Mouse (Mus musculus): ENCODE measurements around the gene Lpgat1. TPM values are rescaled to one million over a fixed set of nuclear protein-coding genes. Genes with fewer than 3 reads are reported as not detected.

The Lpgat1 gene
- total RNA-seq, 1 experiment from 2014 or later, result 24.0 TPM

DNA sequence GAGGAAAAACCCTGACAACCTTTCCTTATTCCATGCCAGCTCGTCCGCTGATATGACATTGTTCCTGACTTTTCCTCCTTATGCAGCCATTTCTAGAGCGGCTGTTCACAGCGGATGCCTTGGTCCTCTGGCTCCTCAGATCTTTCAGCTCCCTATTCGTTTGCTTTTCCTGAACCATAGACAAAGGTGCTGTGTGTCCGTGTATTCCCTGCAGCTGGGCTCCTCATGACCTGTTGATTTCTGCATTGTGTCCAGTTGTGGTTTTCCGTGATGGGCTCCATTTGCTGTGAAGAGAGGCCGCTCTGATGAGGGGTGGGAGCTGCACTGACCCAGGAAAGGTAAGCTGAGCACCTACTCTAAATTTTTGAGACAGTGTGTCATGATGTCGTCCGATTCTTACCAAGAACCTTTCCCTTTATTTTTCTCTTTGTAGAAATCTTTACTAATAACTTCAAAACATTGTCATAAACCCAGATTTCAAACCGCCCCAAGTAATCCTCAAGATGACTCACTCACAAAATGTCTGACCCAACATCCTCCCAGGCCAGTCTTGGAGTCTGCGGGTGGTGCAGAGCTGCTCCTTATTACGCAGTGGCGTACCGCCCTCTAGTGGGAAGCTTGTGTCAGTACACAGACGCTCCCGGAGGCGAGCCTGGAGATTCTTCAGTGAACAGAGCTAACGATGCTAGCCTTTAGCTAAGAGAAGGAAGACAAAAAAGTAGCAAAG, 99.9 kb downstream of the Lpgat1 start:
- ATAC-seq (replicated peaks in 1 of 2; ENCODE audit: insufficient read depth in 1 of 2, low FRiP score in 2 of 2, low TSS enrichment in 1 of 2, low read depth in 1 of 2, poor library complexity in 2 of 2, severe bottlenecking in 2 of 2), result peak; percentile 74 to 78

DNA sequence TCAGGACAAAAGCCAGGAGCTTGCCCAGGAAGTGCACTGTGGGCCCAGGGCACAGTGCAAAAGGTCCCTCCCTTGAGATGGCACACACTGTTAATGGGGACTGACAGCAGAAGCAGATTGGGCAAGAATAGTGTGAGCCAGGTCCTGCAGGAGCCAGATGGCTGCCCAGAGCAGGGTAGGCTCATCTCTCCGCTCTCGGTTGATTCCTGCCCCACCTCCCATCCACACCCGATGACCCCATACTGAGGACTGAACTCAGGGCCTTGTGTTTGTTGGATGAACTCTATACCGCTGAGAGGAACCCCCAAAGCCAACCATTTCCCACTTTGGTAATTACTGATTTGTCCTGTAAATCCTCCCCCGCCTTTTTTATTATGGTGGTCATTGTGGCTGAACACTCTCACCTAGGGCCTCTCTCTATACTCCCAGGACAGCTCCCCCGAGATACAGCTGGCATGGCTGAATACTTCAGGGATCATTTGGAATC, 100.6 kb downstream of the Lpgat1 start:
- peak in 1 of 2 experiments; percentile 8; a peak in 1 of 4 replicates for ATAC-seq (replicated peaks in 1 of 2; ENCODE audit: insufficient read depth in 1 of 2, low FRiP score in 2 of 2, low TSS enrichment in 1 of 2, low read depth in 1 of 2, poor library complexity in 2 of 2, severe bottlenecking in 2 of 2)

DNA sequence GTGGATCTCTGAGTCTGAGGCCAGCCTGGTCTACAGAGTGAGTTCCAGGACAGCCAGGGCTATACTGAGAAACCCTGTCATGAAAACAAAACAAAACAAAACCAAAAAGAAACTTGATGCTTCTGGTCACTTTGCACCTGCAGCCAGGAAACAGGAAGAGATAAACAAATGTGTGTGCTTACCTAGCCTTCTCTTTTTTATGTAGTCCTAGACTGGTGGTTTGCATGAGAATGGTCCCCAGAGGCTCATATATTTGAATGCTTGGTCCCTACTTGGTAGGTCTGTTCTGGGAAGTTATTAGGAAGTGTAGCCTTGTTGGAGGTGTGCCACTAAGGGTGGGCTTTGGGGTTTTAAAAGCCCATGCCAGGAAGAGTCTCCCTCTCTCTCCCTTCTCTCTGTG, 101.4 kb downstream of the Lpgat1 start:
- ATAC-seq (replicated peaks in 1 of 2; ENCODE audit: insufficient read depth in 1 of 2, low FRiP score in 2 of 2, low TSS enrichment in 1 of 2, low read depth in 1 of 2, poor library complexity in 2 of 2, severe bottlenecking in 2 of 2), result no peak

DNA sequence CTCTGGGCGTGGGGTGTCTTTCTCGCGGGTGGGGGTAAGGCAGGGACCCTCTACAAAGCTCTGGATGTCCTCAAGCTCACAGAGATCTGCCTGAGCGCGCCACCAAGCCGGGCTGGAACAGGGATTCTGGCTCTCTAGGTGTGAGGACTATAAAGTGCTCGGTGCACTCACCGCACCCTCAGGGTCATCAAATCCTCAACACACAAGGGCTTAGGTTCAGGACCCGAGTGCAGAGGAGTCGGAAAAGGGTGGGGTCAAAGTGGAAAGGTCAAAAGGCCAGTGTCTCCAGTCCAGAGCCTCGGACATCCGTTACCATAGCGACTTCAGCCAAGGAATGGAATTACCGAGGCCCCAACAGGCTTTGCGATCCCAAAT, 103.3 kb downstream of the Lpgat1 start:
- ATAC-seq (replicated peaks in 1 of 2; ENCODE audit: insufficient read depth in 1 of 2, low FRiP score in 2 of 2, low TSS enrichment in 1 of 2, low read depth in 1 of 2, poor library complexity in 2 of 2, severe bottlenecking in 2 of 2), result peak in 1 of 2 experiments; percentile 3; a peak in 1 of 4 replicates

DNA sequence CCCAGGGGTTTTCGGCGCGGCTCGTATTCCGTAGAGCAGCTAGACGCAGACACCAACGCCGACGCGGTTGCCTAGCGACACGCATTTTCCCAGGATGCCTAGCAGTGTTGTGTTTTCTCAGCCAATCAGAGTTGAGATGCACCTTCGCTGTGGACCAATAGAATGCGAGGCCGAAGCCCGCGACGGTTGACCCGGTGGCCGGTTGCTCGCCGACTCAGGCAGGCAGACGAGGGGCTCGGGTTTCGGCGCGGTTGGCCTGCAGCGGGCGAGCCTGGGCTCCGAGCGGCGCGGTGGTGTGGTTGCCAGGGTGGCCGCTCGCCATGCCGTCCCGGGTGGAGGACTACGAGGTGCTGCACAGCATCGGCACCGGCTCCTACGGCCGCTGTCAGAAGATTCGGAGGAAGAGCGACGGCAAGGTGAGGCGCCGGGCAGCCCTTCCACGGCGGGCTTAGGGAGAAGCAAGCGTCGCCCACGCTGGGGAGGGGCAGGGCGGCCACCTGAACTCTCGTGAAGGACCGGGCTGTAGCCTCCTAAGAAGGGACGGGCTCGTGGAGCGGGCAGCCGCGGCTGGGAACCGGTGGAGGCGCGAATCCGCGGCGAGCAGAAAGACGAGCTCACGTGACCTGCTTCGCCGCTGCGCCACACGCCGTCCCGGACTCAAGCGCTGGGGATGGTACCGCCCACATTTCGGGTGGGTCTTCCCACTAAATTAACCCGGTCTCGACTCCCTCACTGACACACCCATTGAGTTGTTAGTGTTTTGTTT, 103.9 kb downstream of the Lpgat1 start, which contains the start of gene Nek2:
TSS of gene Nek2 (plus strand) at position 119 of the 766 bp plus-strand sequence.
- ATAC-seq (replicated peaks in 1 of 2; ENCODE audit: insufficient read depth in 1 of 2, low FRiP score in 2 of 2, low TSS enrichment in 1 of 2, low read depth in 1 of 2, poor library complexity in 2 of 2, severe bottlenecking in 2 of 2), result peak; percentile 93 to 94

DNA sequence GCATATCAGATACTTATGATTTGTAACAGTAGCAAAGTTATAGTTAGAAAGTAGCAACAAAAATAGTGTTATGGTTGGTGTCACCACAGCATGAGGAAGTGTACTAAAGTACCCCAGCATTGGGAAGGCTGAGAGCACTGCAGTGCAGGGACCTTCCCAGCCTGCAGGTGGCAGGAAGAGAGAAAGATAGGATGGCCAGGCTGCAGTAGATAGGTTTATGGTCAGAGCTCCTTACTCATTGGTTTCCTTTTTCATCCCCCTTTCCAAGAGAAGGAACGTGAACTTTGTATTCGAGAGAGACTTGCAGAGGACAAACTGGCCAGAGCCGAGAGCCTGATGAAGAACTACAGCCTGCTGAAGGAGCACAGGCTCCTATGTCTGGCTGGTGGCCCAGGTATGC, 111.5 kb downstream of the Lpgat1 start:
- peak; percentile 81 to 92 for ATAC-seq (replicated peaks in 1 of 2; ENCODE audit: insufficient read depth in 1 of 2, low FRiP score in 2 of 2, low TSS enrichment in 1 of 2, low read depth in 1 of 2, poor library complexity in 2 of 2, severe bottlenecking in 2 of 2)

DNA sequence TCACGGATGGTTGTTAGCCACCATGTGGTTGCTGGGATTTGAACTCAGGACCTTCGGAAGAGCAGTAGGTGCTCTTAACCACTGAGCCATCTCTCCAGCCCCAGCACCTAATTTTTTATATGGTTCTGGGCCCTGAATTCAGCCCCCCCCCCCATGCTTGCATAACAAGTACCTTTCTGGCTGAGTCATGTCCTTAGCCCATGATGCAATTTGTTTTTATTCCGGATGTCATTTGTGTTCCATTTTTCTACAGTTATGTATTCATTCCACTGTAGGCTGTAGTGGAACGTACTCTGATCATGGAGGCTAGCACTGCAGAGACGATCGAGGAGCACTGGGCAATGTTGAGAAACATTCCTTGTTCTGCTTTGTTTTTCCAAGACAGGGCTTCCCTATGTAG, 115.8 kb downstream of the Lpgat1 start:
- no peak for ATAC-seq (replicated peaks in 1 of 2; ENCODE audit: insufficient read depth in 1 of 2, low FRiP score in 2 of 2, low TSS enrichment in 1 of 2, low read depth in 1 of 2, poor library complexity in 2 of 2, severe bottlenecking in 2 of 2)

Other genes with a start within 250 kb of the Lpgat1 start
- 81.7 and 96.1 TPM in 2 replicates for gene Dtl, start 142.3 kb upstream of the Lpgat1 start, total RNA-seq (2017)
- gene Ints7, start 142.2 kb upstream of the Lpgat1 start, total RNA-seq (2017), result 63.7 and 76.4 TPM in 2 replicates
- 24.4 and 25.0 TPM in 2 replicates for gene Nek2, start 103.6 kb downstream of the Lpgat1 start, total RNA-seq (2017)
- gene Slc30a1, start 188.9 kb downstream of the Lpgat1 start, total RNA-seq (2017), result 5.7 and 6.5 TPM in 2 replicates

Measured in hematopoietic stem cell, adult 5-6 weeks (primary cell).